Mouse (Mus musculus): ENCODE results near the gene Chst7.

DNA sequence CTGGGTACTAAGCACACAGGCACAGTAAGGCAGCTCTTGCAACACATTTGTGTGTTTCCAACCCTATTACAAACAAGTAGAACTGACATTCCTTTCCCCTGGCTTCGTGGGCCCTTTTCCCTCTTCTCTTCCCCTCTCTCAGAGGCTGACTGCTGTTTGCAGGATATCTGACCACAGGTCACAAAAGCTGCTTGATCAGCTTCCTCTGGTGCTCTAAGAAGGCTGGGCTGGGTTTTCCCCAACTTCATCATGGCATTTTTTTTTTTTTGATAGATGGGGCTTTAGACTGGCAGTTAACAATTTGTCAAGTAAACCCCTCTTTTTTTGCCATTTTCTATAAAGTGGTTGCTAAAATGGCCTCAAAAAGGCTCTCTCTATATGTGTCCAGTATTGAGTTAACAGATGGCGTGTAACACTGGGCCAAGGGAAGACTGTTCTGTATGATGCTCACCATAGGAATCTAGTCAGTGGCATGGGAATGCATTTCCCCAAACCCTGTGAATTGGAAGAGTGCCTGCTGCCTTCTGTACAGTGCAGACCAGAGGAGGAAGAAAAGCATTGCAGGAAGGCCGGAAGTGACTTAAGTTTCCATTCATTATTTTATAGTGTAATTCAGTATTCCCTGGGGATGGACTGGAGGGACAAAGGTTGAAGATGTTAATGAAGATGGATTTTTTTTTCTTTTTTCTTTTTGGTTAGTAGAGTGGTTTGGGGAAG lies 2.6 kb downstream of the Chst7 start:
- no peak for TF ChIP-seq CTCF (IDR thresholded peaks at IDR 0.05; ENCODE audit: control insufficient read depth, insufficient read depth, low read length)
- TF ChIP-seq POLR2A (IDR thresholded peaks at IDR 0.05; ENCODE audit: borderline replicate concordance, control insufficient read depth, low read depth, low read length): no peak

All from bone marrow, adult 2 months (tissue).